Mouse (Mus musculus): Measurements from ENCODE around the gene Zfhx3. TPM values are rescaled to one million over a fixed set of nuclear protein-coding genes. Genes with fewer than 3 reads are reported as not detected.
"Not testable (repeated sequence)": the region's sequence is repeated elsewhere in the genome, so short reads cannot be mapped to it uniquely, and the experiment has no call there.

Gene Zfhx3
- polyA plus RNA-seq (2012; rRNA removed), result 4.7 and 9.4 TPM in 2 replicates

GRCm38 (mm10) chr8:107941922-107942694 lies at the start of gene Zfhx3:
Gene Zfhx3, plus strand, starts transcription at chr8:107942644.
- DNase-seq (ENCODE audit: low spot score), result no peak

GRCm38 (mm10) chr8:107918984-107919383 lies 23.5 kb upstream of the Zfhx3 start:
- DNase-seq (ENCODE audit: low spot score), result no peak

- DNase-seq (ENCODE audit: low spot score), result no peak
Measured at GRCm38 (mm10) chr8:107926149-107926548, 16.3 kb upstream of the Zfhx3 start.

GRCm38 (mm10) chr8:107936725-107937124 lies 5.7 kb upstream of the Zfhx3 start:
- no peak for DNase-seq (ENCODE audit: low spot score)

- not testable (repeated sequence) for DNase-seq (ENCODE audit: low spot score)
Measured at GRCm38 (mm10) chr8:107938231-107938630, 4.2 kb upstream of the Zfhx3 start.

GRCm38 (mm10) chr8:107940181-107940580 lies 2.3 kb upstream of the Zfhx3 start:
- no peak for DNase-seq (ENCODE audit: low spot score)

- no peak for DNase-seq (ENCODE audit: low spot score)
Measured at GRCm38 (mm10) chr8:107942752-107943510, 487 bp downstream of the Zfhx3 start.

GRCm38 (mm10) chr8:107943550-107944348 lies 1.3 kb downstream of the Zfhx3 start:
- no peak for DNase-seq (ENCODE audit: low spot score)

GRCm38 (mm10) chr8:107944676-107945600 lies 2.5 kb downstream of the Zfhx3 start:
- DNase-seq (ENCODE audit: low spot score), result no peak

GRCm38 (mm10) chr8:107946888-107947287 lies 4.4 kb downstream of the Zfhx3 start:
- no peak for DNase-seq (ENCODE audit: low spot score)

- DNase-seq (ENCODE audit: low spot score), result no peak
Measured at GRCm38 (mm10) chr8:107955887-107956286, 13.4 kb downstream of the Zfhx3 start.

GRCm38 (mm10) chr8:107957566-107957965 lies 15.1 kb downstream of the Zfhx3 start:
- no peak for DNase-seq (ENCODE audit: low spot score)

- DNase-seq (ENCODE audit: low spot score), result no peak
Measured at GRCm38 (mm10) chr8:107960466-107960865, 18.0 kb downstream of the Zfhx3 start.

- DNase-seq (ENCODE audit: low spot score), result no peak
Measured at GRCm38 (mm10) chr8:107960878-107961277, 18.4 kb downstream of the Zfhx3 start.

GRCm38 (mm10) chr8:107972198-107972597 lies 29.8 kb downstream of the Zfhx3 start:
- no peak for DNase-seq (ENCODE audit: low spot score)

GRCm38 (mm10) chr8:107974451-107974850 lies 32.0 kb downstream of the Zfhx3 start:
- no peak for DNase-seq (ENCODE audit: low spot score)

- DNase-seq (ENCODE audit: low spot score), result no peak
Measured at GRCm38 (mm10) chr8:107978247-107978646, 35.8 kb downstream of the Zfhx3 start.

GRCm38 (mm10) chr8:107980618-107981017 lies 38.2 kb downstream of the Zfhx3 start:
- DNase-seq (ENCODE audit: low spot score), result no peak

GRCm38 (mm10) chr8:107986629-107987028 lies 44.2 kb downstream of the Zfhx3 start:
- DNase-seq (ENCODE audit: low spot score), result no peak

- no peak for DNase-seq (ENCODE audit: low spot score)
Measured at GRCm38 (mm10) chr8:107998874-107999273, 56.4 kb downstream of the Zfhx3 start.

- no peak for DNase-seq (ENCODE audit: low spot score)
Measured at GRCm38 (mm10) chr8:108011516-108011915, 69.1 kb downstream of the Zfhx3 start.

Data from urinary bladder, adult 2 months (tissue).